Mouse (Mus musculus) cerebellum, adult 11-12 months (tissue): ENCODE data around the gene Fubp1.
"Not testable (repeated sequence)": the region's sequence is repeated elsewhere in the genome, so short reads cannot be mapped to it uniquely, and the experiment has no call there.

Experiments used
- DNase-seq: peaks from one replicate; pipeline ENCODE4 v3.0.0; 2022

Fubp1 gene

GRCm38 (mm10) chr3:152193635-152194097, 16.6 kb upstream of the Fubp1 start:
- DNase-seq: peak; percentile 80

- not testable (repeated sequence) for DNase-seq
Observed at GRCm38 (mm10) chr3:152197246-152197645, 13.0 kb upstream of the Fubp1 start.

- DNase-seq: no peak
Observed at GRCm38 (mm10) chr3:152199125-152199524, 11.1 kb upstream of the Fubp1 start.

- DNase-seq: no peak
Observed at GRCm38 (mm10) chr3:152201181-152201580, 9.0 kb upstream of the Fubp1 start.

GRCm38 (mm10) chr3:152201651-152202050, 8.6 kb upstream of the Fubp1 start:
- DNase-seq: no peak

GRCm38 (mm10) chr3:152202942-152203341, 7.3 kb upstream of the Fubp1 start:
- DNase-seq: no peak

GRCm38 (mm10) chr3:152203411-152203810, 6.8 kb upstream of the Fubp1 start:
- no peak for DNase-seq

- DNase-seq: no peak
Observed at GRCm38 (mm10) chr3:152203996-152204395, 6.2 kb upstream of the Fubp1 start.

- DNase-seq: no peak
Observed at GRCm38 (mm10) chr3:152204577-152204976, 5.6 kb upstream of the Fubp1 start.

- no peak for DNase-seq
Observed at GRCm38 (mm10) chr3:152207156-152207555, 3.1 kb upstream of the Fubp1 start.

- no peak for DNase-seq
Observed at GRCm38 (mm10) chr3:152208096-152208885, 1.9 kb upstream of the Fubp1 start.

- DNase-seq: no peak
Observed at GRCm38 (mm10) chr3:152209177-152209966, 850 bp upstream of the Fubp1 start.

- no peak for DNase-seq
Observed at GRCm38 (mm10) chr3:152210728-152211391, 638 bp downstream of the Fubp1 start.

- DNase-seq: no peak
Observed at GRCm38 (mm10) chr3:152211731-152212279, 1.6 kb downstream of the Fubp1 start.

- no peak for DNase-seq
Observed at GRCm38 (mm10) chr3:152213416-152213815, 3.2 kb downstream of the Fubp1 start.

GRCm38 (mm10) chr3:152224918-152225317, 14.7 kb downstream of the Fubp1 start:
- no peak for DNase-seq

GRCm38 (mm10) chr3:152225906-152226305, 15.7 kb downstream of the Fubp1 start:
- DNase-seq: no peak

- DNase-seq: no peak
Observed at GRCm38 (mm10) chr3:152228843-152229242, 18.6 kb downstream of the Fubp1 start.

GRCm38 (mm10) chr3:152229271-152229670, 19.0 kb downstream of the Fubp1 start:
- no peak for DNase-seq

GRCm38 (mm10) chr3:152231333-152232100, 21.3 kb downstream of the Fubp1 start:
- DNase-seq: no peak

GRCm38 (mm10) chr3:152235238-152235637, 25.0 kb downstream of the Fubp1 start:
- DNase-seq: no peak

- no peak for DNase-seq
Observed at GRCm38 (mm10) chr3:152235805-152236204, 25.6 kb downstream of the Fubp1 start.
